Mouse (Mus musculus) inflammation-experienced regulatory T-cells, adult 6 months (primary cell): ENCODE data around the gene Golga2. TPM values are rescaled to one million over a fixed set of nuclear protein-coding genes. Genes with fewer than 3 reads are reported as not detected.
"Not testable (repeated sequence)": the region's sequence is repeated elsewhere in the genome, so short reads cannot be mapped to it uniquely, and the experiment has no call there.

ENCODE experiments used
- ATAC-seq: one replicate; pipeline ENCODE4 v1.8.0; 2017
- polyA plus RNA-seq, 3 experiments: library from polyadenylated mRNA; unstranded; fragments of 100-300 nt; shearing (Covaris generic); gene quantifications; one replicate each; pipeline ENCODE4 v1.2.1; 2017

Golga2 gene
- polyA plus RNA-seq, 3 experiments from 2014 or later: 17.4 to 21.7 (median 21.4) TPM

- ATAC-seq: no peak
Observed at GRCm38 (mm10) chr2:32289578-32289977, 2.4 kb downstream of the Golga2 start.

GRCm38 (mm10) chr2:32294348-32294747 lies 7.2 kb downstream of the Golga2 start:
- no peak for ATAC-seq

- no peak for ATAC-seq
Observed at GRCm38 (mm10) chr2:32295285-32295684, 8.1 kb downstream of the Golga2 start.

- not testable (repeated sequence) for ATAC-seq
Observed at GRCm38 (mm10) chr2:32295842-32296241, 8.7 kb downstream of the Golga2 start.

- ATAC-seq: no peak
Observed at GRCm38 (mm10) chr2:32299469-32299868, 12.3 kb downstream of the Golga2 start.

GRCm38 (mm10) chr2:32302952-32303351 lies 15.8 kb downstream of the Golga2 start:
- ATAC-seq: no peak

GRCm38 (mm10) chr2:32304145-32304832 lies 17.1 kb downstream of the Golga2 start:
- ATAC-seq: no peak

GRCm38 (mm10) chr2:32305668-32306067 lies 18.5 kb downstream of the Golga2 start:
- no peak for ATAC-seq

- no peak for ATAC-seq
Observed at GRCm38 (mm10) chr2:32306176-32306575, 19.0 kb downstream of the Golga2 start.

- no peak for ATAC-seq
Observed at GRCm38 (mm10) chr2:32307247-32307798, 20.1 kb downstream of the Golga2 start.

GRCm38 (mm10) chr2:32307941-32308760 lies 21.0 kb downstream of the Golga2 start:
- ATAC-seq: no peak

GRCm38 (mm10) chr2:32308870-32309568 lies 21.8 kb downstream of the Golga2 start:
- no peak for ATAC-seq

- no peak for ATAC-seq
Observed at GRCm38 (mm10) chr2:32310096-32310845, 23.1 kb downstream of the Golga2 start.

- no peak for ATAC-seq
Observed at GRCm38 (mm10) chr2:32311443-32312317, 24.5 kb downstream of the Golga2 start.

- peak; percentile 72 for ATAC-seq
Observed at GRCm38 (mm10) chr2:32312318-32312964, 25.3 kb downstream of the Golga2 start.

GRCm38 (mm10) chr2:32314831-32315230 lies 27.6 kb downstream of the Golga2 start:
- ATAC-seq: no peak

- no peak for ATAC-seq
Observed at GRCm38 (mm10) chr2:32315751-32316150, 28.6 kb downstream of the Golga2 start.

- ATAC-seq: no peak
Observed at GRCm38 (mm10) chr2:32316887-32317656, 29.9 kb downstream of the Golga2 start.

- ATAC-seq: no peak
Observed at GRCm38 (mm10) chr2:32317791-32318417, 30.7 kb downstream of the Golga2 start.
